Mouse (Mus musculus): ENCODE measurements around the gene Eps8l2. TPM values are rescaled to one million over a fixed set of nuclear protein-coding genes. Genes with fewer than 3 reads are reported as not detected.
A peak's percentile ranks its signal among the peaks of the same experiment; 100 is the strongest.
"Not testable (repeated sequence)": the region's sequence is repeated elsewhere in the genome, so short reads cannot be mapped to it uniquely, and the experiment has no call there.

The Eps8l2 gene
- total RNA-seq, 2 experiments from 2014 or later = 1.3 to 1.8 TPM

DNA sequence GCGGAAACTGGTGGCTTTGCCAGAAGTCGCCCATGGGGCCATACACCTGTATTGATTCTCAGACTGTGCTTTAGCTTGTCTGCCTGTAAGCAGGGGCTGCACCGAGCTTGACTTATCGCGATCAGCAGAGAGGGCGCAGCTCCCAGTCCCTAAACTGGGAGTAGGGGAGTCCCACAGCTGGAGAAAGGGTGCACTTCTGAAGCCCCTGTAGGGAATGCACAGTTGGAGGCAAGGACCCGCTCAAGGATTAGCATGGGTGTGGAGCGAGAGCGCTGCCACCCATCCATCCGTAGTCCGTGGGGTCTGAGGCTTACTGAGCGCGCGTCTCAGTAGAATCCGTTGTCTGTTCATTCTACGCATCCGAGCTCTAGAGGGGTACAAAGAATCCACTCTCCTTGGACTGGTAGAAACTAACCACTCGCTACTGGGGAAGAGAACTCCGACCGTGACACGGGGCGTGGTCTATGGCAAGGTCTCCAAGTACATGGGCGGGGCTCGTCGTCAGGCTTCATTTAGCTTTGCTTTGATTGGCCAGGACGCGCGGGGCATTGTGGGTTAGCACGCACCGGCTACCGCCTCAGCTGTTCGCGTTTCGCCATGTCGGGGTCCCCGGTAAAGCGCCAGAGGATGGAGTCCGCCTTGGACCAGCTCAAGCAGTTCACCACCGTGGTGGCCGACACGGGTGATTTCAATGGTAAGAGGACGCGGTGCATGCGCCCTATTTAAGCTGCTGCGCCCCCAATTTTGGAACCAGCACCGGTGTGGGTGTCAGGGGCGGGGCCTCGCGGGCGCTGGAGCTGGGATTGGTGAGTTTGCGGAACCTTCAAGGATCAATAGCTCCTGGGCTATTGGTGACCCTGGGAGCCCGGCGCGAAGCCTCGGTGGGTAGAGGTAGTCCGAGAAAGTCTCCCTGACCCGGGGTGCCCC, 53.2 kb downstream of the Eps8l2 start, which contains the start of gene Taldo1:
Taldo1 (plus strand) TSS at position 575 of the 927 bp plus-strand sequence.
- peak; percentile 95 to 96 for DNase-seq (ENCODE audit: low spot score in 2 of 2)
- intact Hi-C loops (cut with DNase I) = no loop called here

DNA sequence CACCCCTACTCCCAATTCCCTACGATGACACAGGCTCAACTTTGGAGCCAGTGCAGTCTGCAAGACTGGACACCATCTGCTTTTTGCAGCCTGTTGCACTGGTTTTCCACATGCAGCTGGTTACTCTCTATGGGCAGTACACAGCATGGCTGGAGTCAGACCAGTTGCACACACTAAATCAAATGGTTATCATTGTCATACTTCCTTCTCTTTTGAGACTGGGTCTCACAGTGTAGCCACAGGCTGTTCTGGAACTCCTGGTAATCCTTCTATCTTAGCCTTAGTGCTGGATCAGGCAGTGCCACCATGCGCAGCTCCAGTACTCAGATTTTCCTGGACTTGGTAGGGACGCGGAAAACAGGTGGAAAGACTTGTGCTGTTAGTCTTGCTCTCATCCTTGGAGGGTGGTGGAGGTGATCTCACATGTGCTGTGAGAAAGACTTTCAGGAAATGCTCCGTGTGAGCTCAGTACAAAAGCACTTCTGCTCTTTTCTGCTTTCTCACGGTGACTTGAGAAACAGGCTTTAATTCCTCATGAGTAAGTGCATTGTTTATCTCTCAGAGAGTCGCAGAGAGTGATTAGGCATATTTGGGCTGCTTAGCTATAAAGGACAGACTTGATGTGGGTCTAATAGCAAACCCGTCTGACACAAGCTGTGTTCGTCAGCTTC, 54.0 kb downstream of the Eps8l2 start:
- no peak for DNase-seq (ENCODE audit: low spot score in 2 of 2)
- intact Hi-C loops (cut with DNase I) = no loop called here

DNA sequence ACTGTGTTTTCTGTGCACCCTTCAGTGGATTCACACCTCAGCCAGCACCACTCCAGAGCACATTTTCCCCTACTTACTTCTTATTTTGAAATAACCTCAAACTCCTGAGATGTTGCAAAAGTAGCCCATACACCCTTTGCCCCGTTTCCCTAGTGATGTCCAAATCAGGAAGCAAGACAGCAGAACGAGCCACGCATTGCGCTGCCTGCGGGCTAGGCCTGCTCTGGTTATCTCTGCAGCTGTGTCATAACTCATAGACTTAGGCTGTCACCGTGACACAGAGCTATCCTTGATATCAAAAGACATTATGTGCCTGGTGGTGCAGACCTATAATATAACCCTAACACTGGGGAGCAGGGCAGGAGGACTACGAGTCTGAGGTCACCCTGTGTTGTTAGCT, 55.5 kb downstream of the Eps8l2 start:
- intact Hi-C loops (cut with DNase I) = no loop called here
- DNase-seq (ENCODE audit: low spot score in 2 of 2) = no peak

DNA sequence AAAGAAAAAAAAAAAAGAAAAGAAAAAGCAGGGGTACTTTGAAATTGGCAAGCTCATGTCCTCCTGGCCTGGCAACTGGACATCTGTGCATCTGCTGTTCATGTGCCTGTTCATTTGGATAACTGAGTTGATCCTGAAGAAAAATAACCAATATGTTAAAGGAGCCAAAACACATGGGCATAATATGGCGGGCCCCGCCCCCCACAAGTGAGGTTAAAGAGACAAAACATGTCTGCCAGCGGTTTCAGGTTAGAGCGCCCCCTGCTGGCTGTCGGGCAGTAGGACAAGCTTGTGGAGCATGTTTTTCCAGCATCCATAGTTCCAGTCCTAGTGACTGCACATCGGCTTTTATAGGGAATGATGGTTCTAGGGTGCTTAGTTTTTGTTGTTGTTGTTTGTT, 56.1 kb downstream of the Eps8l2 start:
- peak; percentile 51 to 82 for DNase-seq (ENCODE audit: low spot score in 2 of 2)
- intact Hi-C loops (cut with DNase I) = no loop called here

DNA sequence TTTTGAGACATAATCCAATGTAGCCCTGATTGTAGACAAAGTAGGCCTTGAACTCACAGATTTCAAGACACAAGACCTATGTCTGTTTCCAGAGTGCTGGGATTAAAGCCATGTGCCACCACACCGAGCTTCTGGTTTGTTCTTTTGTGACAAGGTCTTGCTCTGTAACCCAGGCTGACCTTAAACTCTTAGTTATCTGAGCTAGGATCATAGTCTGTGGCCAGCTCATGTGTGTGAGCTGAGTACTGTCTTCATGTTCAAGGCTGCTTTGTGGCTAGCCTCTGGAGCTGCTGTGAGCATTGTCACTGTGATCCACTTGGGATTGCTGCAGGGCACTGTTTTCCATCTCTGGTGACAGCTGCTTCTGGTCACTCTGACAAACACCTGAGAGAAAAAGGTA, 56.7 kb downstream of the Eps8l2 start:
- no peak for DNase-seq (ENCODE audit: low spot score in 2 of 2)
- intact Hi-C loops (cut with DNase I) = no loop called here

DNA sequence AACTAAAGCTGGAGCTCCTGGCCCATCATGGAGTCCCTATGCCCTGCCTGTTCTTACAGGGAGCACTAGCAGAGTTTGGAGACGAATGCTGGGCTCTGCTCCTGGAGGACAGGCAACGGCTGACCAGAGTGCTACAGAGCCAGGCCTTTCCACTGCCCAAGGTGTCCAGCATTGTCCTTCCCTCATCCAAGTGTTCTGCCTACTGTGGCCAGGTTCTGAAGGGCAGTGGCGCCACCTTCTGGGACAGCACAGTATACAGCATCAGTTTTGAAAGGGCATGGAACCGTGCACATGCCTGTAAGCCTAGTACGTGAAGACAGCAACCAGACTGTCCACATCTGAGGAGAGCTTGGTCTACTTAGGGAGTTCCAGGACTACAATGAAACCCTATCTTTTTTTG, 64.6 kb downstream of the Eps8l2 start:
- intact Hi-C loops (cut with DNase I) = no loop called here

DNA sequence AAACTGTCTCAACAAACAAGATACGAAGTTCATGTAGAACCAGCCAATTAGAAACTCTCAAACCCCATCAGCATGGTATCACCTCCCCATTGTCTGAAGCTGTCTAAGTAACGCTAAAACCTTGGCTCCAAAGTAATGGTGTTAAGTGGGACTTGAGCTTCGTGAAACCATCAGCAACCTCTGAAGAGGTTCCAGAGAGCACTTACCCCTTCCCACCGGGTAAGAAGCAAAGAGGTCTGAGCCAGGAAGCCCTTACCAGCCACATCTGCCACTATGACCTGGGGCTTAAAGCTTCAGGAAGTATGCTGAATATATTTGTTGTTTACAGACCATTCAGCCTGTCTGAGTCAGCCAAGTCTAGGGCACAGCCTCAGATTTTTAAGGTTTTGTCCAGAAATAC, 66.8 kb downstream of the Eps8l2 start:
- intact Hi-C loops (cut with DNase I) = no loop called here
- DNase-seq (ENCODE audit: low spot score in 2 of 2) = no peak

More for the DNA sequence above, 64.6 kb downstream of the Eps8l2 start:
- peak; percentile 36 to 58 for DNase-seq (ENCODE audit: low spot score in 2 of 2)

DNA sequence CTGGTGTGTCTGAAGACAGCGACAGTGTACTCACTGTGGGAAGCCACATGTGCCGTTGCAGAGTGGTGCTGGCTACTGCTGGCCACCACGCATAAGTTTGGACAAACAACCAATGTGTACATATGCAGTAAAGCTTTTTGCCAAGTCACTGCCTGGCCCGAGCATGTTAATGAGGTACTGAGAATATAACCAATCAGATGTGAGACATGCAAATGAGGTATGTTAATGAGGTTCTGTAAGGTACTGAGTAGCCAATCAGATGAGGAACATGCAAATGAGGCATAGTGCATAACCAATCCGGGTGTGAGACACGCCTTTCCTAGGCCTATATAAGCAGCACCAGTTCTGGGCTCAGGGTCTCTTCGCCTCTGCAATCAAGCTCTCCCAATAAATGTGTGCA, 69.0 kb downstream of the Eps8l2 start:
- intact Hi-C loops (cut with DNase I) = loop anchor here (2.0 kb wide), 1 partner anchor 117 kb away; no protein-coding TSS in a partner anchor

DNA sequence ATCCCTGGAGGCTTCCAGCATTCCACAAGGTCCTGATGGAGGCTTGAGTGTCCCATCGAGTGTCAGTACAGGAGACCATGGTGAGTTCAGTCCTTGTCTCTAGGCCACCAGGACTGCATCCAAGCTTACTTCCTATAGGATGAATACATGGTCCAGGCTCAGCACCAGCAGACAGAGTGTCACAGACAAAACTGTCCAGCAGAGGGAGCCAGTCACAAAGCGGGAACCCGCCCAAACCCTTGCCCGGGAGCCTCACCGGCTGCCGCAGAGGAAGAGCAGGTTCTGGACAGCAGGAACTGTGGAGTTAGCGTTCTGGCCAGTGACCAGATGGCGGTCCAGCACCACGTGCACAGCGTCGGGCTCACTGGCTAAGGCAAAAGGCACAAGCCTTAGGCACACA, 70.2 kb downstream of the Eps8l2 start:
- DNase-seq (ENCODE audit: low spot score in 2 of 2) = peak; percentile 89 to 90
- intact Hi-C loops (cut with DNase I) = loop anchor here (2.0 kb wide), 1 partner anchor 116 kb away; no protein-coding TSS in a partner anchor

More for the DNA sequence above, 69.0 kb downstream of the Eps8l2 start:
- DNase-seq (ENCODE audit: low spot score in 2 of 2) = not testable (repeated sequence)

DNA sequence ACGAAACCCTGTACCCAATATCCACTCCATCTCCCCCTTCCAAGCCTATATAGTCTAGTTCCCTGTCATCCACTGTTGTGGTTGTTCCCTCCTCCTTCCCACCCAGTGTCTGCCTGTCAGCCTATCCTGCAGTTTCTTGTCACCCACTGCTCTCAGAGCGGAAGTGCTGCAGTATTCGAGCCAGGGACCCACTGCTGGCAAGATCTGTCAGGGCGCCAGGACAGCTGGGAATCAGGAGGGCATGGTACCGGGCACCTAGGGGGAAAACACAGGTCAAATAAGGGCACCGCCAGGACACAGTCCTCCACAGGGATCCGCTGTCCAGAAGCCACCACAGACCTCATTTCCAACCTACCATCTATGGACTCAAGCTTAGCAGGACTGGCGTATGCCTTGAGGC, 72.0 kb downstream of the Eps8l2 start:
- intact Hi-C loops (cut with DNase I) = no loop called here
- DNase-seq (ENCODE audit: low spot score in 2 of 2) = no peak

DNA sequence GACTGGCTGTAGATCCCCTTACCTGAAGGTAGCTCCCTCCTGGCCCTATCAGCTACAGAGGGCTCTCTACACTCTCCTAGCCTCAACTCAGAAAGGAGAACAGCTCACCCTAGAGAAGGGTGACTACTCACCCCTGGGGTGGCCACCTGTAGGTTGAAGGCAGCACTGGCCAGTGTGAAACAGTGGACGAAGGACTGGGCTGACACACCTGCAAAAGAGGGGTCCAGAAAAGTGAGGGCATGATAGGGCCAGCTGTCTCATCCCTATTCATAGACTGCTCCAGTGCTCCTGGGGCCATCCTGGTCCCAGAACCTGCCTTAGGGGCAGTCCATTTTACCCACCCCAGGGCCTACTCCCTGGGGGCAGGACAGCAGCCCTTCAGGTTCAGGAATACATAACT, 73.0 kb downstream of the Eps8l2 start:
- intact Hi-C loops (cut with DNase I) = no loop called here
- no peak for DNase-seq (ENCODE audit: low spot score in 2 of 2)

Other genes starting within 250 kb of the Eps8l2 start
- gene Sigirr, start 238.3 kb upstream of the Eps8l2 start, total RNA-seq (2021) = 1 to 10 TPM; 2.5 to 2.6 TPM
- not detected for gene Ano9, start 221.1 kb upstream of the Eps8l2 start, total RNA-seq (2021)
- 10 to 100 TPM; 52.9 to 65.6 TPM for gene Ptdss2, start 216.5 kb upstream of the Eps8l2 start, total RNA-seq (2021)
- gene Rnh1, start 166.0 kb upstream of the Eps8l2 start, total RNA-seq (2021) = 10 to 100 TPM; 25.8 to 25.9 TPM
- 100 to 1,000 TPM; 249 to 272 TPM for gene Hras, start 144.9 kb upstream of the Eps8l2 start, total RNA-seq (2021)
- gene Lrrc56, start 144.7 kb upstream of the Eps8l2 start, total RNA-seq (2021) = 1 to 10 TPM; 3.6 to 4.5 TPM
- gene Lmntd2, start 124.8 kb upstream of the Eps8l2 start, total RNA-seq (2021) = not detected
- under 1 TPM in 1 of 2 experiments, not detected in 1; 0.47 TPM for gene Rassf7, start 123.0 kb upstream of the Eps8l2 start, total RNA-seq (2021)
- 10 to 100 TPM; 65.9 to 66.6 TPM for gene Phrf1, start 110.1 kb upstream of the Eps8l2 start, total RNA-seq (2021)
- gene Irf7, start 72.4 kb upstream of the Eps8l2 start, total RNA-seq (2021) = 1 to 10 TPM in 1 of 2 experiments, not detected in 1; 1.4 TPM
- not detected for gene Cdhr5, start 62.1 kb upstream of the Eps8l2 start, total RNA-seq (2021)
- gene Sct, start 59.7 kb upstream of the Eps8l2 start, total RNA-seq (2021) = not detected
- under 1 TPM; 0.15 to 0.27 TPM for gene Drd4, start 46.9 kb upstream of the Eps8l2 start, total RNA-seq (2021)
- 100 to 1,000 TPM; 164 to 170 TPM for gene Deaf1, start 11.2 kb upstream of the Eps8l2 start, total RNA-seq (2021)
- 10 to 100 TPM; 23.6 to 30.6 TPM for gene Tmem80, start 11.1 kb upstream of the Eps8l2 start, total RNA-seq (2021)
- 100 to 1,000 TPM; 102 to 119 TPM for gene Taldo1, start 53.3 kb downstream of the Eps8l2 start, total RNA-seq (2021)
- 10 to 100 TPM; 36.0 to 42.6 TPM for gene Gatd1, start 75.3 kb downstream of the Eps8l2 start, total RNA-seq (2021)
- gene Cend1, start 90.6 kb downstream of the Eps8l2 start, total RNA-seq (2021) = 100 to 1,000 TPM; 338 to 362 TPM
- 100 to 1,000 TPM; 331 to 339 TPM for gene Slc25a22, start 99.0 kb downstream of the Eps8l2 start, total RNA-seq (2021)
- gene Pidd1, start 105.1 kb downstream of the Eps8l2 start, total RNA-seq (2021) = 1 to 10 TPM; 1.2 to 2.4 TPM
- 100 to 1,000 TPM; 572 to 599 TPM for gene Rplp2, start 108.5 kb downstream of the Eps8l2 start, total RNA-seq (2021)
- gene Pnpla2, start 116.3 kb downstream of the Eps8l2 start, total RNA-seq (2021) = 10 to 100 TPM; 22.9 to 28.8 TPM
- 1 to 10 TPM; 5.3 to 5.6 TPM for gene Cracr2b, start 122.2 kb downstream of the Eps8l2 start, total RNA-seq (2021)
- gene Cd151, start 128.5 kb downstream of the Eps8l2 start, total RNA-seq (2021) = 10 to 100 TPM; 27.5 to 33.8 TPM
- 10 to 100 TPM; 43.8 to 44.4 TPM for gene Polr2l, start 136.3 kb downstream of the Eps8l2 start, total RNA-seq (2021)
- gene Tspan4, start 136.4 kb downstream of the Eps8l2 start, total RNA-seq (2021) = 10 to 100 TPM; 23.2 to 23.7 TPM
- gene Chid1, start 201.0 kb downstream of the Eps8l2 start, total RNA-seq (2021) = 10 to 100 TPM; 72.0 to 73.5 TPM
- 100 to 1,000 TPM; 230 to 231 TPM for gene Ap2a2, start 223.3 kb downstream of the Eps8l2 start, total RNA-seq (2021)

Data from left cerebral cortex, postnatal 14 days (tissue).